Mouse (Mus musculus) T-cell, adult 66 days (primary cell): Measurements from ENCODE around the gene Gtf3c5. TPM values are rescaled to one million over a fixed set of nuclear protein-coding genes. Genes with fewer than 3 reads are reported as not detected.

ENCODE experiments used
- total RNA-seq, 2 experiments: library from RNA; stranded (reverse); gene quantifications; 3 replicates in 1 of 2; 4 replicates in 1 of 2; pipeline ENCODE4 v1.2.4; 2023

Gtf3c5 gene
- total RNA-seq: 10 to 100 TPM; 22.0 to 25.9 TPM

DNA sequence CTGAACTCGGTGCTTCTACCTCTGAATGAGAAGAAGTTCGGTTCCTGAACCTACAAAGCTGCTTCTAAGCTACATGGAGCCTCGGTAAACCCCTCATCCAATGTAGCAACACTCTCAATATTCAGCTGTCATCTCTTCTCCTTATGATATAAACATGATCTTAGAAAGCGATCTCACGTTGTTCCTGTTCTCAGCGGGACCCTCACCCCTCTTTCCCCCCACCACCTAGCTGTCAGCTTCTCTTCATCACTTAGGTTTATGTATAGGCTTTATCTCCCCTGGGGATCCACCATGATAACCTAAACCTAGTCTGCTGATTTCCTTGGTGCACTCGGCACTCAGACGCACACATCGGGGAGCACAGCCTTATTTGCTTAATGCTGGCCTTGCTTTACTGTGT lies at the start of gene Gtf3c5:
Gtf3c5 (minus strand) TSS at position 101 of the 400 bp plus-strand sequence.

DNA sequence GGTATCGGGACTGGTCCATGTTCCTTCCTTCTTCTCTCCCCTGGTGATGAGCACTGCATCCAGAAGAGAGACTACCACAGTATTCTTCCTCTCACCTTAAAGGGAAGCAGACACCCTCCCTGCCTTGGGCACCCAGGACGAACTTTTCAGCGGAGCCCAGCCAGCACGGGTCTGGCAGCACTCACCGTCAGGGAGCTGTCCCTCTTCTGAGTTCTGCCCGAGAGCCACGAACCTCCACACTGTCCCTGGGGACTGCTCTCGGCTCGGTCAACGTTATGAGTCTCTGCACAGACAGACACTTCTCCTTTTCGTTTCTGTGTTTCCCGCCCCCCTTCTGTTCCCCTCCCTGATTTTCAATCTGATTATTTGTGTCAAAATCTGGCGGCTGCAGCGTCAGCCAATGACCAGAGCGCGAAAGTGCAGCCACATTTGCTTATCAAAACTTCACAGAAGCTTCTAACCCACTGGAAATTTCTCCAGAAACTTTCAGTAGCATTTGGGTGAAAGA lies 38.2 kb upstream of the Gtf3c5 start, which contains the start of gene Gfi1b:
Gfi1b (minus strand) TSS at position 319 of the 508 bp plus-strand sequence.

DNA sequence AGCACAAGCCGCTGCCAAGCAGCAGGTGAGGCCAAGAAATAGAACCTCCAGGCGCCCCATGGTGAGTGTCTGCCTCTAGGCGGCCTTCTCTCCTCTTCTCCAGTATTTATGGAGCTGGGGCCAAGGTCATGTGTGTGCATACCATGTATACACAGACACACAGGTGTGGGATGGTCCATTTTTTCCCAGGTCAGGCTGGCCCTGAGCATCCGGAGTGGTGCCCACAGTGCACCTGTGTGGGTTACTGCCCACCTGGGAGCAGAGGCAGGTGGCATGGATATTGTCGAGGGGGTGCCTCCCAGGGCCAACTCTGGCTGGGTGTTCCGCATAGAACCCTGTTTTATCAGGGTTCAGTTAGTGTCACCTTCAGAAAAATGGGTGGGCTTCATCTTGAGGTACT lies 20.2 kb downstream of the Gtf3c5 start, which contains the start of gene Cel:
Cel (minus strand) TSS at position 101 of the 400 bp plus-strand sequence.

Other genes with a start within 250 kb of the Gtf3c5 start
- gene Ppp1r26, start 137.0 kb downstream of the Gtf3c5 start, total RNA-seq: not detected
- not detected for gene 1700007K13Rik, start 117.4 kb downstream of the Gtf3c5 start, total RNA-seq
- gene Mrps2, start 115.7 kb downstream of the Gtf3c5 start, total RNA-seq: 10 to 100 TPM; 19.4 to 22.9 TPM
- gene Gbgt1, start 86.9 kb downstream of the Gtf3c5 start, total RNA-seq: under 1 TPM in 1 of 2 experiments, not detected in 1; 0.70 TPM
- gene Gm10134, start 77.7 kb downstream of the Gtf3c5 start, total RNA-seq: 1 to 10 TPM in 1 of 2 experiments, not detected in 1; 2.4 TPM
- gene Ralgds, start 70.6 kb downstream of the Gtf3c5 start, total RNA-seq: 10 to 100 TPM; 23.6 to 25.2 TPM
- not detected for gene Cel, start 20.3 kb downstream of the Gtf3c5 start, total RNA-seq
- 1 to 10 TPM in 1 of 2 experiments, under 1 TPM in 1; 0.83 to 2.7 TPM for gene Gfi1b, start 38.2 kb upstream of the Gtf3c5 start, total RNA-seq
- gene Tsc1, start 57.5 kb upstream of the Gtf3c5 start, total RNA-seq: 10 to 100 TPM; 42.4 to 50.5 TPM
- gene Spaca9, start 116.0 kb upstream of the Gtf3c5 start, total RNA-seq: under 1 TPM in 1 of 2 experiments, not detected in 1; 0.90 TPM
- 1 to 10 TPM in 1 of 2 experiments, not detected in 1; 1.2 TPM for gene Ak8, start 116.4 kb upstream of the Gtf3c5 start, total RNA-seq